27 mouse cellular contexts compared by ENCODE assay signal in genomic region chr13:19604916-19605315, GRCm38 (mm10). TPM values are rescaled to one million over a fixed set of nuclear protein-coding genes. Genes with fewer than 3 reads are reported as not detected.
A peak's percentile ranks its signal among the peaks of the same experiment; 100 is the strongest.
DNase-seq lines count a peak whose midpoint lies in the region; ATAC-seq and TF ChIP-seq lines count a peak whose summit lies in the region.
"Had no signal": no experiment of that assay in that cellular context is flagged by ENCODE, and none has a peak within 500 bp of the region (broad histone marks: within the 10 kb centered on the region; RNA-seq: fewer than 3 reads in every experiment).

No protein-coding gene starts in this region.

- H3K4me2 ChIP-seq in liver, embryonic 11.5 days = no peak overlapping the region
- no peak overlapping the region for H3K4me2 ChIP-seq in liver, postnatal 0 days (ENCODE audit: low read depth, low read length)
- H3K4me2 ChIP-seq in liver, embryonic 16.5 days (ENCODE audit: low read depth, low read length) = no peak overlapping the region
- H3K4me2 ChIP-seq: embryonic facial prominence, embryonic 13.5 days; forebrain, embryonic 15.5 days; heart, embryonic 13.5 days; hindbrain, embryonic 14.5 days had no signal

- no peaks in the 10 kb centered on the region for H3K27me3 ChIP-seq in liver, embryonic 11.5 days (replicated peaks; ENCODE audit: control insufficient read depth, insufficient read depth, low read length)
- H3K27me3 ChIP-seq in liver, postnatal 0 days (ENCODE audit: insufficient read depth, low read length) = no peaks in the 10 kb centered on the region
- H3K27me3 ChIP-seq in liver, embryonic 16.5 days (ENCODE audit: control insufficient read depth, insufficient read depth, low read depth, low read length) = no peaks in the 10 kb centered on the region
- H3K27me3 ChIP-seq: embryonic facial prominence, embryonic 13.5 days; forebrain, embryonic 15.5 days; heart, embryonic 13.5 days; Patski had no signal

- TF ChIP-seq EP300 in liver, postnatal 0 days (IDR thresholded peaks at IDR 0.05; ENCODE audit: low read depth) = no peak

- H3K36me3 ChIP-seq in liver, embryonic 11.5 days (ENCODE audit: control insufficient read depth, insufficient read depth, low read length) = no peaks in the 10 kb centered on the region
- H3K36me3 ChIP-seq in liver, postnatal 0 days (replicated peaks; ENCODE audit: insufficient read depth, low read length) = no peaks in the 10 kb centered on the region
- H3K36me3 ChIP-seq in liver, embryonic 16.5 days (ENCODE audit: control insufficient read depth, insufficient read depth) = no peaks in the 10 kb centered on the region
- H3K36me3 ChIP-seq: embryonic facial prominence, embryonic 10.5 days; embryonic facial prominence, embryonic 13.5 days; heart, embryonic 10.5 days; heart, embryonic 13.5 days had no signal

- no peak for DNase-seq in liver, embryonic 11.5 days (ENCODE audit: low spot score)
- no peak for DNase-seq in liver, postnatal 0 days
- no peak for DNase-seq in frontal cortex, postnatal 14 days (ENCODE audit: low spot score in 2 of 2)
- no peak for DNase-seq in spleen, adult 12 weeks (ENCODE audit: low spot score)
- DNase-seq in embryo, embryonic 10.5 days (ENCODE audit: low spot score) = no peak
- DNase-seq: adrenal gland, postnatal 14 days; cerebellum, adult 11 months; cerebellum, adult 2 months; cerebellum, adult 9-11 months; cerebellum, postnatal 25 days; embryo, embryonic 11 days; gastrocnemius, postnatal 10 days; gastrocnemius, postnatal 36 days; heart, adult 2 months; heart, postnatal 14 days; heart, postnatal 4 days had no signal

- no peak overlapping the region for H3K9ac ChIP-seq in liver, embryonic 11.5 days (ENCODE audit: low read depth, low read length)
- no peak overlapping the region for H3K9ac ChIP-seq in liver, postnatal 0 days (replicated peaks)
- no peak overlapping the region for H3K9ac ChIP-seq in liver, embryonic 16.5 days (ENCODE audit: low read depth, low read length)
- H3K9ac ChIP-seq: embryonic facial prominence, embryonic 13.5 days; forebrain, embryonic 15.5 days; heart, embryonic 13.5 days; hindbrain, embryonic 14.5 days had no signal

- H3K27ac ChIP-seq in liver, embryonic 11.5 days (ENCODE audit: low read depth, low read length) = no peak overlapping the region
- no peak overlapping the region for H3K27ac ChIP-seq in liver, postnatal 0 days (ENCODE audit: low read depth)
- no peak overlapping the region for H3K27ac ChIP-seq in liver, embryonic 16.5 days (ENCODE audit: low read length)
- H3K27ac ChIP-seq: embryonic facial prominence, embryonic 10.5 days; embryonic facial prominence, embryonic 13.5 days; forebrain, embryonic 15.5 days; heart, adult 2 months; heart, embryonic 10.5 days; heart, embryonic 13.5 days; hindbrain, embryonic 14.5 days; hindbrain, postnatal 0 days had no signal

- no peak overlapping the region for H3K4me3 ChIP-seq in liver, embryonic 11.5 days (ENCODE audit: low read depth, low read length)
- no peak overlapping the region for H3K4me3 ChIP-seq in liver, postnatal 0 days (ENCODE audit: low read depth, low read length)
- H3K4me3 ChIP-seq in liver, embryonic 16.5 days (ENCODE audit: low read depth, low read length) = no peak overlapping the region
- H3K4me3 ChIP-seq: embryonic facial prominence, embryonic 10.5 days; embryonic facial prominence, embryonic 13.5 days; forebrain, embryonic 15.5 days; heart, adult 2 months; heart, embryonic 10.5 days; heart, embryonic 13.5 days had no signal

- H3K4me1 ChIP-seq in liver, embryonic 11.5 days (replicated peaks; ENCODE audit: control insufficient read depth, insufficient read depth, low read length) = no peaks in the 10 kb centered on the region
- H3K4me1 ChIP-seq in liver, postnatal 0 days (ENCODE audit: insufficient read depth) = no peaks in the 10 kb centered on the region
- H3K4me1 ChIP-seq in liver, embryonic 16.5 days (ENCODE audit: control insufficient read depth, low read depth, low read length) = peaks cover 3% of the 10 kb centered on the region; the same call in 1 of the 2 replicates
- H3K4me1 ChIP-seq: embryonic facial prominence, embryonic 10.5 days; embryonic facial prominence, embryonic 13.5 days; heart, embryonic 10.5 days; heart, embryonic 13.5 days had no signal

- no peaks in the 10 kb centered on the region for H3K9me3 ChIP-seq in liver, embryonic 11.5 days (ENCODE audit: control insufficient read depth, low read length)
- no peaks in the 10 kb centered on the region for H3K9me3 ChIP-seq in liver, postnatal 0 days (ENCODE audit: low read length)
- H3K9me3 ChIP-seq in liver, embryonic 16.5 days (replicated peaks; ENCODE audit: control insufficient read depth, low read length) = no peaks in the 10 kb centered on the region
- H3K9me3 ChIP-seq: embryonic facial prominence, embryonic 10.5 days; embryonic facial prominence, embryonic 13.5 days; forebrain, embryonic 15.5 days; heart, embryonic 10.5 days; heart, embryonic 13.5 days had no signal

- ATAC-seq in liver, embryonic 11.5 days (replicated peaks; ENCODE audit: low FRiP score) = peak; percentile 79; the same call in 1 of the 2 replicates
- no peak; the same call in 1 of the 2 replicates for ATAC-seq in liver, postnatal 0 days
- peak; percentile 88 for ATAC-seq in erythroid progenitor cell, adult 5-6 weeks (replicated peaks; ENCODE audit: low FRiP score, poor library complexity, severe bottlenecking)
- ATAC-seq in liver, embryonic 16.5 days (ENCODE audit: low read depth) = peak; percentile 64
- ATAC-seq: forebrain, embryonic 15.5 days; hindbrain, postnatal 0 days; Patski had no signal

- TF ChIP-seq CTCF in liver, postnatal 0 days (IDR thresholded peaks at IDR 0.05; ENCODE audit: low read depth) = no peak

RNA-seq across cellular contexts. Expression of gene Epdr1, which starts 14.8 kb away (rescaled TPM):
- polyA plus RNA-seq in liver, embryonic 11.5 days (2014; fragmentation: Nextera tagmentation; extraction: Ambion mirVana) = 22.5 and 25.3 TPM in 2 replicates
- 8.0 and 8.7 TPM in 2 replicates for polyA plus RNA-seq in liver, postnatal 0 days (2015; fragmentation: Nextera tagmentation; extraction: Ambion mirVana)
- total RNA-seq in erythroid progenitor cell, adult 5-6 weeks (2015; ENCODE audit: low replicate concordance) = 10.8 and 17.6 TPM in 2 replicates
- total RNA-seq in erythroid progenitor cell, adult 5-6 weeks (2017; ENCODE audit: low replicate concordance) = 8.0 and 16.9 TPM in 2 replicates
- 9.5 and 10.4 TPM in 2 replicates for polyA plus RNA-seq in liver, embryonic 16.5 days (2015; fragmentation: Nextera tagmentation; extraction: Ambion mirVana)

RNA-seq across cellular contexts. Expression of gene Sfrp4, which starts 18.0 kb away (rescaled TPM):
- polyA plus RNA-seq in liver, embryonic 11.5 days (2014; fragmentation: Nextera tagmentation; extraction: Ambion mirVana) = 1.0 and 1.2 TPM in 2 replicates
- 0.69 and 1.0 TPM in 2 replicates for polyA plus RNA-seq in liver, postnatal 0 days (2015; fragmentation: Nextera tagmentation; extraction: Ambion mirVana)
- total RNA-seq in erythroid progenitor cell, adult 5-6 weeks (2015; ENCODE audit: low replicate concordance) = 2.9 and 5.0 TPM in 2 replicates
- 2.3 and 2.5 TPM in 2 replicates for total RNA-seq in erythroid progenitor cell, adult 5-6 weeks (2017; ENCODE audit: low replicate concordance)
- 0.22 and 0.40 TPM in 2 replicates for polyA plus RNA-seq in liver, embryonic 16.5 days (2015; fragmentation: Nextera tagmentation; extraction: Ambion mirVana)
- total RNA-seq: granulocyte monocyte progenitor cell, adult 5-6 weeks had no signal
